Mouse (Mus musculus): ENCODE measurements around the gene Mus81. TPM values are rescaled to one million over a fixed set of nuclear protein-coding genes. Genes with fewer than 3 reads are reported as not detected.
"Not testable (repeated sequence)": the region's sequence is repeated elsewhere in the genome, so short reads cannot be mapped to it uniquely, and the experiment has no call there.

The Mus81 gene
- total RNA-seq, 4 experiments from 2014 or later = 29.7 to 36.3 (median 35.4) TPM

DNA sequence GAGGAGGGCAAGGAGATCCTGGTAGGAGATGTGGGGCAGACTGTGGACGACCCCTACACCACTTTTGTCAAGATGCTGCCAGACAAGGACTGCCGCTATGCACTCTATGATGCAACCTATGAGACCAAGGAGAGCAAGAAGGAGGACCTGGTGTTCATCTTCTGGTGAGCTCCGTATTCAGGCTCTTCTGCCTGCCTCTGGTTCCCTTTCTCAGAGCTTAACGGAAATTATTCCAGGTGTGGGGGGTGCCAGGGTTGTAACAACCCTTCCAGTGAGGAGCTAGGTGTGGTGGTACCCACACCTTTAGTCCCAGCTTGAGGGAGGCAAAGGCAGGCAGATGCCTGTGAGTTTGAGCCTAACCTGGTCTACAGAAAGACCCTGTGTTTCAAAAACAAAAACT, 4.4 kb upstream of the Mus81 start:
- no peak for DNase-seq (ENCODE audit: low spot score in 2 of 2)

DNA sequence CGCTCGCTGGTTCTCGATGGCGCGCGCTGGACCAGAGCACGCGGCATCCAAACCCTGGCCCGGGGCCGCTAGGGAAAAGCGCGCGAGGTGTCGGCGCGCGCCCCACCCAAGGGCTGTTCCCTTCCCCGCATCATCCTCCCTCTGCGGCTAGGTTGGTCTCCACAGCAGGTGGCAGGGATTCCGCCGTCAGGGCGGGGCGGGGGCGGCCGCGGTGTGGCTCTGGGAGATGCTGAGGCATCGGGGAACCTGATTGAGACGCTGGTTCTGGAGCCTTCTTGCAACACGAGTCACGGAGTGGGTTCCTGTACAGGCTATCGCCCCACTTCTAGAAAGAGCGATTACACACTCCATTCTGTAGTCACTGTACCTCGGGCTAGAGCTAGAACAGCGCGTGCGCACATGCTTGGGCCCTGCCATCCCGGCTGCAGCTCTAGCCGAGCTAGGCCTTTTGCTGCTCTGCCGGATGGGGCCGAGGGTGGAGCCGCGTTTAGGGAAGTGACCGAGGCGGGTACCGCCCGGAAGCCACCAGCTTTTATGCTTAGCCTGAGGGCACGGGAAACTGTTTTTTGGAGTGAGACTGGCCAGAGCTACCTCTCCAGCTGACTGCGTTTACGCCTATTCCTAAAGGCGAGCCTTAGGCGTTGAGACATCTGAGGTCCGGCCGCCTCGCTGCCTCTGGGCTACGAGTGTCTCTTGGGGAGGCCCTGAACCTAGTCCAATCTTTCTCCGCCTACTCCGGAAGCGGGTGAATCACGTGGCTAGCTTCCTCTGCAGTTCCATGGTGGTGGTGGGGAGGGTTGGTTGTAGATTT, 2.9 kb upstream of the Mus81 start:
- DNase-seq (ENCODE audit: low spot score in 2 of 2) = peak; percentile 70 to 80

DNA sequence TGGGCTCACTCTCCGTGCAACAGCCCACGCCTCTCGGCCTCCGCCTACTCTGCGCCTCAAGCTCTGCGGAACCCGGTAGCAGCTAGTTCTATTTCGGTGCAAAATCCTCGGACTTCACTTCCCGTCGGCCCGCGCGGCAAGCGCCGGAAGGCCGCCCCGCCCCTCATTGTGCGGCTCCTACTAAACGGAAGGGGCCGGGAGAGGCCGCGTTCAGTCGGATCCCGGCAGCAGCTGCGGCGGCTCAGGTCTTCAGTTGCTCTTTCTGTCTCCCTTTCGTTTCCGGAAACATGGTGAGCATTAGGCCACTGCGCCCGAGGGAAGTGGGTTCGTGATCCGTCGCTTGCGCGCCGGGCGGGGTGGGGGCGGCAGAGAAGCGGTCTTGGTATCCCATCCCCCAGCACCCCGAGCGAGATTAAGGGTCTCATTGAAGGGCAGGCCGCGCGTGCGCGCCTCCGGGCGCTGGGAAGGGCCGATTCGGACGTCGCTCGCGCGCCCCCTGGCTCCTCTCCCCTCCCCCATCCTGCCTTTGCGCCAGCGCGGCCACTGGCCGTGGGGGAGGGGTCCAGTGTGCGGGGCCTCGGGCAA, 2.2 kb upstream of the Mus81 start, which contains the start of gene Cfl1:
Gene Cfl1, plus strand, starts transcription at position 143 of the 585 bp plus-strand sequence.
- peak; percentile 90 to 95 for DNase-seq (ENCODE audit: low spot score in 2 of 2)

DNA sequence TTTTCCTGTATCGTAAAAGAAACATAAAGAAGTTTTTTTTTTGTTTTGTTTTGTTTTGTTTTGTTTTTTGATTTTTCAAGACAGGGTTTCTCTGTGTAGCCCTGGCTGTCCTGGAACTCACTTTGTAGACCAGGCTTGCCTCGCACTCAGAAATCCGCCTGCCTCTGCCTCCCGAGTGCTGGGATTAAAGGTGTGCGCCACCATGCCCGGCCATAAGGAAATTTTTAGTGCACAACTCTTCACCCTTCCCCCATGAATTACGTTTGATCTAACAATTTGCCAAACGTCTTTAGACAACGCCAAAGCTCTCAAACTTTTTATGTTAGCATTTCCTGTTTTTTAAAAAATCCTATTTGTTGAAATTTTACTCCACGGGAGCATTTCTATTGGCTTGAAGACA, 1.5 kb upstream of the Mus81 start:
- DNase-seq (ENCODE audit: low spot score in 2 of 2) = not testable (repeated sequence)

DNA sequence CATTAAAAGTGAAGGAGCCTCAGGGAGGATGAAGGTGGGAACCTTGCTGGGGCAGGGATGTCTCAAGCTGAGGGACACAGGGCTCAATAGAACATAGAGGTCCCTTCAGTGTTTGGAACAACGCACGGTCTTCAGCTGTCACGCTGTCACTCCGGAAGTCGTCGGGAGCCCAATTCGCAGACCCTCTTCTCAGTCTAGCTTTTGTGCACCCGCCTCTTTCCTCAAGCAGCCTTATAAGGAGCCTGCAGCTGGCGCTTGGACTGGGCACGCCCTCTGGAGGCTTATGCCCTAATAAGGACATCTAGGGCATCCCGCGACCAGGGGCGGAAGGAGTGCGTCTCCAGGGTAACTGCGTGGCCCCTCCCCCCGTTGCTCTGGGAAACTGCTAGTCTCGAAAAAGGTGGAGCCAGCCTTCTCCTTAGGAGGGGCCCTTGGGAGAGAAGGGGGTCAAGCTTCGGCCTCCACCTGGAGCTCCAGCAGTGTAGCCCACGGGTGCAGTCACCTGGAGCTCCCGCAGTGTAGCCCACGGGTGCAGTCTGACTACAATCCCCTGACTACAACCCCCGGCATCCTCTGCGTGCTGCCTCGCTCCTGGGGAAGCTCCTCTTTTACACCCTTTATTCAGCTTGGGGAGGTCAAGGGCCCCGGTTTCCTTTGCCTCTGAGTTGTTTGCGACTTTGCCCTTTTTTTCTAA, 823 bp upstream of the Mus81 start:
- peak; percentile 93 to 98 for DNase-seq (ENCODE audit: low spot score in 2 of 2)

DNA sequence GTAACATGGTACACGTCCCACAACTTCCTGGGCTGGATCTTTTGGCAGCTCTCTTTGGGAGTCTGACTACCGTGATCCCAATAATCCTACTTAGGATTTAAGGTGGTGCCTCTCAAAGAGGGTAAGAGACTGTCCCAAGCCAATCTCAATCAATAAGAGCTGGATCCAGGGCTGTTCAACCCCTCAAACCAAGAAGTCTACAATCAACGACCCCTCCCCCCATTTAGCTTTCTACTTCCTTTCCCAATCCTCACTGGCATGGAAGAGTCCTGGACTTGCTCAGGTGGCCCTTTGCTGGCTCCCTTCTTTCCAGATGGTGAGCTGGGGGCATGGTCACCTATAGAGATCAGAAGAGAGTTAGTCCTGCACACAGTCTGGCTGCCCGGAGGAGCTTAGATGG, 1.4 kb downstream of the Mus81 start:
- DNase-seq (ENCODE audit: low spot score in 2 of 2) = no peak

DNA sequence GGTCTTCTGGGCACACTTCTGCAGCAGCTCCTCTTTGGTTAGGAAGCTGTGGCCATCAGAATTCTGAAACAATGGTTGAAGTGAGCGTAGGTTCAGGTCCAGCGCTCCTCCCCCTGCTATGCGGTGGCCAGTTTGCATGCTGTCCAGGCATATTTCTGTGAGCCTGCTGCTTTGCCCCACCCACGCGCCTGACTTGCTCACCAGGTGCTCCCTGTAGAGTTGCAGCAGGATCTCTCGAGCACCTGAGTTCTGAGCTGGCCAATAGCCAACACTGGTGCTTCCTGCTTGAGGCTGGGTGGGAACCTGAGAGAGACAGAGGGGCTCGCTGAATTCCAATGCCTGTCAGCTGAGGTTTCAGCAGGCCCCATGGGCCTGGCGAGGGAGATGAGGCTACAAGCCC, 1.9 kb downstream of the Mus81 start:
- no peak for DNase-seq (ENCODE audit: low spot score in 2 of 2)

DNA sequence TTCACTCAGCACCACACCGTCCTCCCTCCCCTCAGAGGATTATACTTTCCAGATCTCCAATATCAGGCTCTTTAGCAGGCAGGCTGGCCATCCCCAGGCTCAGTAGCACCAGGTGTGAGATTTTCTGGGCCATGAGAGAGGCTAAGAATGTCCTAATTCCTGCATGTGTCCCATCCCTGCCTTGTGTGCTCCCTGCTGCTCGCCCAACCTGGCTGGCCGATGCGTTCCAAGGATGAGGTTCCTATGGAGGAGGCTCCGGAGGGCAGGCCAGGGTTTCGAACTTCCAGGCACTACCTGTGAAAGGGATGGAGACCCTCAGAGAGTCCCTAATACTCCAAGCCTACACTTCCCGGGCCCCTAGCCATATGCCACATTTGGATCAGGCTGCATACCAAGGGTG, 2.4 kb downstream of the Mus81 start:
- DNase-seq (ENCODE audit: low spot score in 2 of 2) = no peak

DNA sequence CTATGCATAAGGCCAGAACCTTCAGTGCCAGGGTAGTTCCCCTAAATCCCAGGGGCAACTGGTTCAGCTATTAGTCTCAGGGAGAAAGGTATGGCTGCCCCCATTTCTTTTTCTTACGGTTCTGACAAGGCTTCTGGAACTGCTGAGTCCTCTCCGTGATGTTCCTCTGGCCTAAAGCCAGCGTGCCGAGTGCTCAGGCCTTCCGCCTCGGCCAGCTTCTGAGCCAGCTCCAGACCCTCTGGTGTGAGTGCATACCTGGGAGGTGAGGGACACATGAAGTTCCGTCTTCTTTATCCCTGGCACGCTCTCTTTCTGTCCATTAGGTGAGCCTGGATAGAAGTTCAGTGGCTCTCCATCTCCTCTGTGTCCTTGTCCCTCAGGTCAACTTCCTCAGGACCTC, 2.8 kb downstream of the Mus81 start:
- DNase-seq (ENCODE audit: low spot score in 2 of 2) = no peak

DNA sequence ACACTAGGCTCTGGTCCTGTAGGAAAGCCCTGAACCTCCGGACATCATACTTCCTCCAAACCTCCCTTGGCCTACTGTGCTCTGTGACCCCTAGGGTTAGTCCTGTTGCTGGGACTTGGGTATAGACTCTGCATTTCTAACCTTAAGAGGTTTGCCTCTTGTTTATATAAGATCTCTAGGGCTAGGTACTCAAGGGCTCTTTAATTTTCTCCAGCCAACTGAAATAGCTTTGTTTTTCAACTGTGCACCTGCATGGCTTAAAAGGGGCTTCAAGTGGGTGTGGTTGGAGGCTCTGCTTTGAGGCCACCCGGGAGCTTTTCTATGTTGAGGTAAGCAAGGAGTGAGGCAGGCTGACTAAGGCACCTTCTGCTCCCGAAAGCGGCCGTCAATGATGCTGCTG, 3.7 kb downstream of the Mus81 start:
- no peak for DNase-seq (ENCODE audit: low spot score in 2 of 2)

DNA sequence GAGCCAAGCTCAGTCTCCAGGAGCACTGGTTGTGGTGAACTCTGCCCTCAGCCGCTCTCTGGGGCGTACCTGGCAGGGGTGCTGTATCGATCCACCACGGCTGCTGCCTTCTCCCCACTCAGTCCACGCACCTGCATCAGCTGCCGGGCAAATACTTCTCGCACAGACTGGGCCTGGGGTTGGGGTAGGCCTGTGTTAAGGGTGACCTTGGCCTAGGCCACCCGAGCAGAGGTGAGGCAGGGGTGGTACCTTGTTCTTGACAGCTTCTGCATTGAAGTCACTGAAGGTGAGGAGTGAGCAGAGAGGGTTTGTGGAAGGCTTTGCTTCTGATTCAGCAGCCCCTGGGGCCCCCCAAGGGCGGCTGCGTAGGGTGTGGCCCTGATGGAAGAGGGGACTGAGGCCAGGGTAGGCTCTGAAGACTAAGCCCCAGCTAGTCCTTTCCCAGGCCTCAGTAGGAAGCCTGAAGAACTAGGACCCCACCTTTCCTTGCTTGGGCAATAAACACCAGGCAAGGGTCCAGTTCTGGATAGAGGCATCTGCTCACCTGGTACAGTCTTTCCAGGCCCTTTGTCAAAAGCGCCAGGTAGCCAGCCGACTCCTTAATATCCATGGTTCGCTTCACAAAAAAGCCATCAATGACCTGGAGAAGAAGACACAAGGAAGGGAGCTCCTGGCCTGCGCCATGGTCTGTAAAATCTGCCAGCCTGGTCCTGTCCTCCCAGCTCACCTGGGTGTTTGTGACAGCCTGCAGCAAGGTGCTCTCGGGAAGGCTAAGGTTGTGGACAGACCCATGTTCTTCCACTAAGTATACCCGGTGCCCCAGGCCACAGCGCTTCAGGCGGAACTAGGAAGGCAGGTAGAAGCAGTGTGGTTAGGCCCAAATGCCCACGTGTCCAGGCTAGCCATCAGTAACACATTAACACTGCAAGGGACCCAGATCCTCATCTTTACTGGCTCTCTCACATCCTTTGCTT, 4.5 kb downstream of the Mus81 start:
- DNase-seq (ENCODE audit: low spot score in 2 of 2) = no peak

DNA sequence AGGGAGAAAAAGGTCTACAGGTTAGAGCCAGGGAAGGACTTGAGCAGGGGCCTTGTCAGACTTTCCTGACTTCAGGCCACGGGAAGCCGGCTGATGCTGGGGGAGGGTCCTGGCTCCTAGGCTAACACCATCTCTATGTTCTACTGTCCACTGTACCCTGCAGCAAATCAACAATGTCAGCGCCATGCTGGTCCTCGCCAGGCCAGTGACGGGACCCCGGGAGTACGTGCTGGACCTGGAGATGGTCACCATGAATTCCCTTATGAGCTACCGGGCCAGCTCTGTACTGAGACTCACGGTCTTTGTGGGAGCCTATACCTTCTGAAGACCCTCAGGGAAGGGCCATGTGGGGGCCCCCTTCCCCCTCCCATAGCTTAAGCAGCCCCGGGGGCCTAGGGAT, 6.8 kb downstream of the Mus81 start:
- DNase-seq (ENCODE audit: low spot score in 2 of 2) = no peak

DNA sequence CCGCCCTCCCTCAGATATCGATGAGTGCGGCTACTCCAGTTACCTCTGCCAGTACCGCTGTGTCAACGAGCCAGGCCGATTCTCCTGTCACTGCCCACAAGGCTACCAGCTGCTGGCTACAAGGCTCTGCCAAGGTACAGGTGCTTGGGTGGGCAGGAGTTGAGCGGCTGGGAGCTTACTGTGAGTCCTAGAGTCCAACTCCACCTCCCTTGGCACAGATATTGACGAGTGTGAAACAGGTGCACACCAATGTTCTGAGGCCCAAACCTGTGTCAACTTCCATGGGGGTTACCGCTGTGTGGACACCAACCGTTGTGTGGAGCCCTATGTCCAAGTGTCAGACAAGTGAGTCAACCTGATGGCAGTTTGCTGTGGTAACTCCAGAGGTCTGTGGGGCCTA, 8.2 kb downstream of the Mus81 start:
- DNase-seq (ENCODE audit: low spot score in 2 of 2) = no peak

DNA sequence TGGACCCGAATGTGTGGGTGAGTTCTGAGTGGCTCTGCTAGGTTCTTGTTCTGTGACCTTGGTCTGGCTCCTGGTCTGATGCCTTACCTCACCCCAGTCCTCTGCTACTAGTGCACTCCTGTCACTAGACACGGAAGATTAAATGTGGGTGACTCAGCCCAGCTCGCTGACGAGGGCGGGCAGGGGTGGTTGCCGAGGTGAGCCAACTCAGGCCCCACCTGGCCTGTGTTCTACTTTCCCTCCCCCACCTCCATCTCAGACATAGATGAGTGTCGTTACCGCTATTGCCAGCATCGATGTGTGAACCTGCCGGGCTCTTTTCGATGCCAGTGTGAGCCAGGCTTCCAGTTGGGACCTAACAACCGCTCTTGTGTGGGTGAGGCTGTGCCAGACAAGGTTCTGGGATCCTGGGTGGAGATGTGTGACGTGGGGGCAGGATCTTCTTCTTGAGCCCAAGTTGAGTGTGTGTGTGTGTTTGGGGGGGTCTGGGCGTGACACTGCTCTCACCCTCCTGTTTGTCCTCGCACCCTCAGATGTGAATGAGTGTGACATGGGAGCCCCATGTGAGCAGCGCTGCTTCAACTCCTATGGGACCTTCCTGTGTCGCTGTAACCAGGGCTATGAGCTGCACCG, 10.4 kb downstream of the Mus81 start:
- no peak for DNase-seq (ENCODE audit: low spot score in 2 of 2)

DNA sequence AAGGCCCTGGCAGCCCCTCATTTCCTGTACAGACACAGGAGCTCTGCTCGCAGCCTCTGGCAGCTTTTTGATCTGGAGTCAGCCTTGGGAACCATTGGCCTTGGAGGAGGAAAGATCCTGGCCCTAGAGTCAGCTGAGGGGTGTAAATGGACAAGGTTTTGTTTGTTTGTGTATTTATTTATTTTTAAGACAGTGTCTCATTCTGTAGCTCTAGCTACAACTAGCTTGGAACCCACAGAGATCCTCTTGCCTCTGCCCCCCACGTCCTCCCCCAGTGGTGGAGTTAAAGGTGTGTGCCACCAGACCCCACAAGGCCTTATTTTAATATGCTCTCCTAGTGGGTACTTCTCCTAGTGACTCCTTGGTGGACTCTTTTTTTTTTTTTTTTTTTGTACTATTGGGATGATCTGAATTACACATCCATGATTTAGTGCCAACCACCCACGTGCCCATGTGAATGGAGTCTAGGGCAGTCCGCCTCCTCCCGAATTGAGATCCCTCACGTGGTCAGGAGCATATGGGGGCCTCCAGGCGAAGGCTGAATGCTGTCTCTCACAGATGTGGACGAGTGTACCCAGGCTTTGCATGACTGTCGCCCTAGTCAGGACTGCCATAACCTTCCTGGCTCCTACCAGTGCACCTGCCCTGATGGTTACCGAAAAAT, 11.1 kb downstream of the Mus81 start:
- peak in 1 of 2 experiments; percentile 70 for DNase-seq (ENCODE audit: low spot score in 2 of 2)

DNA sequence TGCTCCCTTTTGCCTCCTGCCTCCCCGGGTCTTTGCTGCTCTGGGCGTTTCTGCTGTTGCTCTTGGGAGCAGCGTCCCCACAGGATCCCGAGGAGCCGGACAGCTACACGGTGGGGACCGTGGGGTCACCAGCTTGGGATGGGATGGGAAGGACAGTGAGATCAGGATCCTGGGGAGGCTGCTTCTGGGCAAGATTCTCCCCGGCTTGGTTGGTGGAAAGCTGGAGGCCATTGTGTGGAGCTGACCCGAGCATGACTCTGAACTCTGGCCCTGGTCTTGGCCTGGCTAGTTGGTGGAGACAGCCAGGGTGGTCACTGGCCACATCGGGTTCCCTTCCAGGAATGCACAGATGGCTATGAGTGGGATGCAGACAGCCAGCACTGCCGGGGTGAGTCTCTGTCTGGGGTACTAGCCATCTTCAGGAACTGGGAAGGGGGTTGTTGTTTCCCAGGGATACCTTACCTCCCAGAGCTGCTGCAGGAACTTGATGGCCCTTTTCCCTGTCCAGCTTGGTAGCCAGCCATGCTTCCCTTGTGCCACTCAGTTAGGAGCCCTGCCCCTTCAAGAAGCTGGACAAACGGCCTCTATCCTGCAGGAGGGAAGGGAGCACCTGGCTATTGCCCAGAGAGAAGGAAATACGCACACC, 13.0 kb downstream of the Mus81 start:
- no peak for DNase-seq (ENCODE audit: low spot score in 2 of 2)

DNA sequence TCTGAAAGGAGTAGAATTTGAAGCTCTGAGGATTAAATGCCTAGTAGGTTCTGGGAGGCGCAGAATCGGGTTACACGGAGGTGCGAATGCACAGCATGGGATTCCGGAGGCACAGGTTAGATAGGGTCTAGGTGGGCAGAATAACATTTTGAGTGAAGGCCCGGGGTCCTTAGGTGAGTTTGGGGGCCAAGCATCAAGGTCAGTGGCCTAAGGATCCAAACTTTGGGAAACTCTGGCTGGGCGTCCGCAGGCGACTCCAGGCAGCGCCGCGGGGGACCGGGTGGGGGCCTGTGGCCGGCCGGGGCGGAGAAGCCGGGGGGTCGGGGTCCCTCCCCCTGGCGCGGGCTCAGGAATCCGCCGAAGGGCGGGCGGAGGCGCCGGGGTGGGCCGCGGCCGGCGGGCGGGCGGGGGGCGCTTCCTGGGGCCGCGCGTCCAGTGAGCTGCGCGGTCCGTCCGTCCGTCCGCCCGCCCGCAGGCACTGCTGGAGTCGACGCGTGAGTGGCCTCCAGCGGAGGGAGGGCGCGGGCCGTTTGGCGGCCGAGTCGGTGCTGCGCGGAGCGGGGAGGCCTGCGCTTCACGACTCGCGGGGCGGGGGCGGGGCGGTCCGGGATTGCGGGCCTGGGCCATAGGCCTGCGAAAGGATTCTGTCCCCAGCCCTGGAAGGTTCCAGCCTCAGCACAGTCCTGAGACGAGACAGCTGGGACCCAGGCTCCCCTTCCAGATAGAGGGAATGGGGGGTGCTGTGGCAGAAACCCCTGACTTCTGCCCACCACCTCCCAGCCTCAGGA, 13.7 kb downstream of the Mus81 start:
- no peak for DNase-seq (ENCODE audit: low spot score in 2 of 2)

DNA sequence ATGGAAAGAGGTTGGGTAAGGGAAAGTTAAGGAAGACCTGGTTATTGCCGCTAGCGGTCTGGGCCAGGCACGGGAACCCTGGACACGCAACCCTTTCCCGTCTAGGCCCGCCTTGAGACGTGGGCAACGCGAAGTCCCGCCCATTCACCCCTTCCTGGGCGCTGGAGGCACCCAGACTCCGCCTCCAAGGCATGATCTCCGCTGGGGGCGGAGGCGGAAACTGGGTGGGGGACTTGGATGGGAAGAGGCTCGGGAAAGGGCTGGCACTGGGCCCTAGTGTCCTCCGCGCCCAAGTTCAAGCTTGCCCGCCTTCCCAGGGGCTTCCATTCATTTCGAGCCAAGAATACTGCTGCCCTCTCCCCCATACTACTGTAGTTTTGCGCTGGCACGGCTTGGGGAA, 14.5 kb downstream of the Mus81 start, which contains the start of gene Efemp2:
Gene Efemp2, plus strand, starts transcription at position 235 of the 400 bp plus-strand sequence.
- peak in 1 of 2 experiments; percentile 65 for DNase-seq (ENCODE audit: low spot score in 2 of 2)

DNA sequence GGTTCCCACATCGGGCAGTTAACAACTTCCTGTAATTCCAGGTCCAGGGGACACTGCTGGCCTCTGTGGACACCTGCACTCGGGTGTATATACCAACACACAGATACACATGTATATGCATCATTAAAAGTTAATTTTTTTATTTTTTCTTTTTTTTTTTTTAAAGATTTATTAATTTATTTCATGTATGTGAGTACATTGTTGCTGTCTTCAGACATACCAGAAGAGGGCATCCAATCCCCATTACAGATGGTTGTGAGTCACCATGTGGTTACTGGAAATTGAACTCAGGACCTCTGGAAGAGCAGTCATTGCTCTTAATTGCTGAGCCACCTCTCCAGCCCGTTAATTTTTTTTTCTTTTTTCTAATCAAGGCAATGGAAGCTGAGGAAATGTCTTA, 15.3 kb downstream of the Mus81 start:
- no peak for DNase-seq (ENCODE audit: low spot score in 2 of 2)

Data from left cerebral cortex, adult 8-10 months (tissue).